Mouse (Mus musculus) frontal cortex, postnatal 25 days (tissue): ENCODE results near the gene Alb.

Source experiments
- DNase-seq, 2 experiments: peaks; one replicate each; pipeline ENCODE4 v3.0.0; 2022; ENCODE audit warnings: low spot score in 2 of 2

Alb gene

DNA sequence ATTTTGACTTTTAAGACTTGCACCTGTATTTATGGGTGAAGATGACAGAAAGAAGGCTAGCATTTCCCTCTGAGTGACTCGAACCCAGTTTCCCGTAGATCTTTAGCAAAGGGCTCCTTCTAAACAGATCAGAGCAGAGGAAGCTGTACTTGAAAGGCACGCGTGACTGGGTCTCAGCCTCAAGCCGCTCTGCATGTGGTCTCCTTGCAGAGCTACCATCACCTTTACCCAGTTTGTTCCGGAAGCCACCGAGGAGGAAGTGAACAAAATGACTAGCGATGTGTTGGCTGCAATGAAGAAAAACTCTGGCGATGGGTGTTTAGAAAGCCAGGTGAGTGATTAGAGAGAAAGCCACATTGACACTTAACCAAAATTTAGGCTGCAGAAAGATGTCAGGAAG is 31.7 kb downstream of the Alb start:
- no peak for DNase-seq

DNA sequence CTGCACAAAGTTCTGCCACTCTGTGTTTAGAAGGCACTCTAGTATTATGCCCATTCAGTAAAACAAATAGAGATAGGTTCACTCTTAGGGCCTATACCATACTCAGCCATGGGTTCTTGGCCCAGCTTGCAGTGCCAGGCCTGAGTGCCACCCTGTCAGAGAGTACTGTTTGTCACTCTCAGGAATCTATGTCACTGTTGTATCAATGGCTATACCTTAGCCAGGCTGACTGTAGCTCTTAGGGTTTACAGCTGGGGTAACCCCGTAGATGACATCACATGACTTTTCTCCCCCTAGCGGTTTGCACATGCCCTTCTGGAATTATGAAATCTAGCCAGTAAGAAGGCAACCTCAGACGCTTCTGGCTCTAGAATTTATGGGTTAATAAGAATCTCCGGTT is 33.6 kb downstream of the Alb start:
- DNase-seq, result no peak

DNA sequence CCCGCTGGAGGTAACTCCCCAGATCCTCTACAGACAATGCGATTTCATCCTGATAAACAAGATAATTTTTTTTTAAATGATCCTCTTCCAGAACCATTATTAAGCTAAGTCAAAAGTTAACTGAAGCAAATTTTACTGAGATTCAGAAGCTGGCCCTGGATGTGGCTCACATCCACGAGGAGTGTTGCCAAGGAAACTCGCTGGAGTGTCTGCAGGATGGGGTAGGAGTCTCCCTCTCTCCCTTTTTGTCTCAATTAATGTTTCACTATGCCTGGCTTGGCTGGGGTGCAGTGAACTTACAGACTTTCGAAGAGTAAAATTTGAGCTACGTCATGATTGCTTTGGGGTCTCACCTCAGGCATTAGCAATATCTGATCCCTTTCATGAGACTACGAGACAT is 38.8 kb downstream of the Alb start:
- DNase-seq, result no peak

DNA sequence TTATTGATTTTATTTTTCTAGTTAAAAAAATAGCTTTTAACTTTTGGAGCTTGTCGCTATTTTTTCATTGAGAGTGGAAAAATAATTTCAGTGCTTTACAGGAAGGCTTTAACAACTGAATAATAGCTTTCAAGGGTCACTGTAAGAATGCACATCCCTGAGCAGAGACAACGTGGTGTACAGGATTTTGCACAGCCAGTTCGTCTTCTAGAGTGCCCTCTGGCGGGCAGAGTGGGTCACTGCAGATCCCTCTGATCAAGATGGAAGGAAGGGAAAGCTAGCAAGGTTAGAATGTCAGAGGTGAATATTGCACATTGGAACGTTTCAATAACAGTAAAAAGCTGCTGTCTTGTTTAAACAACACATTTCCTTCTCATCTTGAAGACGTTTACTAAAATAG is 40.0 kb downstream of the Alb start:
- peak; percentile 71 to 74 for DNase-seq

DNA sequence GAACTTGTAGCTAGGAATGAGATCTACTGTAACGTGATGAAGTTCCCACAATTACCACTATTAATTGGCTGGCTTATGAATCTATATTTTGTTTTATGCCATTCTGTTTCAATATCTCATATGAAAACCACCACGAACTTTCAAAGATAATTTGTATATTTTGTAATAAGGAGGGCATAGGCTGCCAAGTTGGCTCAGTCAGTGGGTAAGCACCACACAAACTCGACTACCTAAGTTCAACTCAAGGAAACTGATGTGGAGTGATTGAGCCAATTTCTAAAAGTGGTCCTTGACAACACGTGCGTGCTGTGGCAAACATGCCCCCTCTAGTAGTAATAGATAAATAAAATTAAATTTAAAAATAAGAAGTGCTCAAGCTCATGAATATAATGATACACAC is 41.1 kb downstream of the Alb start:
- no peak for DNase-seq

DNA sequence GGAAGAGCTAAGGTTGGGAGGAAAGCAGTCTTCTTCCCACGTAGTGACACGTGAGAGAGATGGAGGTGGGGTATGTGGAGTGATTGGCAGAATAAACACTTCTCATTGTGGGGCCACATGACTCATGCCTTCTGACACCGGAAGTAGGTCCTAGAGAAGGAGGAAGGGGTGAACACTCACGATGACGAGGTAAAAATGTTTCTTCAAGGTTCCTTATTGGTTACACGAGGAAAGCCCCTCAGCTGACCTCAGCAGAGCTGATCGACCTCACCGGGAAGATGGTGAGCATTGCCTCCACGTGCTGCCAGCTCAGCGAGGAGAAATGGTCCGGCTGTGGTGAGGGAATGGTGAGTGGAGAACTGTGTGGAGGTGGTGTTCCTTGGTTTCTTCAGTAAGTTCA is 44.0 kb downstream of the Alb start:
- DNase-seq, result no peak

DNA sequence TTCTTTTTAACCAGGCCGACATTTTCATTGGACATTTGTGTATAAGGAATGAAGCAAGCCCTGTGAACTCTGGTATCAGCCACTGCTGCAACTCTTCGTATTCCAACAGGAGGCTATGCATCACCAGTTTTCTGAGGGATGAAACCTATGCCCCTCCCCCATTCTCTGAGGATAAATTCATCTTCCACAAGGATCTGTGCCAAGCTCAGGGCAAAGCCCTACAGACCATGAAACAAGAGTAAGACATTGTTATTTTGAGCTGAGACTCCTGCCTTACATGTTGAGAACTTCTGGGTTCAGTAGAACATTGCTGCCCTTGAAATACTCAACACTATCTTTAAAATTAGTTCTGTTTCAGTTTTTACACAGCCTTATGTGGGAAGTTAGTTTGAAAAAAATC is 45.8 kb downstream of the Alb start:
- no peak for DNase-seq

DNA sequence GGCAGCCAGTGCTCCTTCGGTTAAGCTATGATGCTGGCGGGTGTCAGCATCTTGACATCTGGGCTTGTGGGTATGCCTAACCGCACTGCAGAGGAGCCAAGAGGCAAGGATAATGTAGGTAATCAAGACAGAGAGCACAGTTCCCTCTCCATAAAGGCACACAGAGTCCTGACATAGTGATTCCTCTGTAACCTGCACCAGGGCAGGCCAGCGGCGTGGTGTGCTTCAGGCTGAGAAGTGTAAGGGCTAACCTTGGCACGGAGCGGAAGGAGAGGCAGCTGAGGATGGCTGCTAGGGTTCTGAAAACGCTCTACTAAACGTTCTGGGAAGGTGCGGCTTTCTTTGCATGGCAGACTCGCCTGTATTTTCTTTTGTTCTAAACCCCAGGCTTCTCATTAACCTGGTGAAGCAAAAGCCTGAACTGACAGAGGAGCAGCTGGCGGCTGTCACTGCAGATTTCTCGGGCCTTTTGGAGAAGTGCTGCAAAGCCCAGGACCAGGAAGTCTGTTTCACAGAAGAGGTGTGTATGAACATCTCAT is 46.8 kb downstream of the Alb start:
- no peak for DNase-seq

DNA sequence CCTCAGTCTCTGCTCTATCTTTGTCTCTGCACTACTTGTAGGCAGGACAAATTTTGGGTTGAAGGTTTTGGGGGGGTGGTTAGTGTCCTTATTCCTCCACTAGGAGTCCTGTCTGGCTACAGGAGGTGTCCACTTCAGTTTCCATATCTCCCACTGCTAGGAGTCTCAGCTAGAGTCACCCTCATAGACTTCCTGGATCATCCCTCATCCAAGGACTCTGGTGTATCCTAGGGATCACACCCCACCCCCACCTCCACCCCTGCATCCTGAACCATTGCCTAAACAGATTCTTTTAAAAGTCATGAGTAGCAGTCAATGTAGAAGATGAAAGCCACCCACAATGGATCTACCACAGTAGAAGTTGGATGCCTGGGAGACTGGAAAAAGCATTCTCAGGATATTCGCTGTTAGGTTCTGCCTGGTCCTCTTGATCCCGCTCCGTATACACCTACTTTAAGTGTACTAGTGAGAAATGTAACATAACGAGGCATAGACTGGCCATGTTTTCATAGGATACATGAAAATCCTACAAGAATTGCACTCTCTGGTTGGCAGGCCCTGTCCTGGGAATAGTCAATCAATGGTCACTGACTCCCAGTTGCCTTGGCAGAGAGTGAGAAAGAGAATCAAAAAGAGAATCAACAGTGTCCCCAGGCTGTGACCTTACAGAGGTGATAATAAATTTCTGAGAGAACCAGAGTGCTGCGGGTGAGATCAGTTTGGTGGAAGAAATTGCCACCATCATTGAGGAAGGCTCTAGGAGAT is 49.3 kb downstream of the Alb start:
- no peak for DNase-seq

DNA sequence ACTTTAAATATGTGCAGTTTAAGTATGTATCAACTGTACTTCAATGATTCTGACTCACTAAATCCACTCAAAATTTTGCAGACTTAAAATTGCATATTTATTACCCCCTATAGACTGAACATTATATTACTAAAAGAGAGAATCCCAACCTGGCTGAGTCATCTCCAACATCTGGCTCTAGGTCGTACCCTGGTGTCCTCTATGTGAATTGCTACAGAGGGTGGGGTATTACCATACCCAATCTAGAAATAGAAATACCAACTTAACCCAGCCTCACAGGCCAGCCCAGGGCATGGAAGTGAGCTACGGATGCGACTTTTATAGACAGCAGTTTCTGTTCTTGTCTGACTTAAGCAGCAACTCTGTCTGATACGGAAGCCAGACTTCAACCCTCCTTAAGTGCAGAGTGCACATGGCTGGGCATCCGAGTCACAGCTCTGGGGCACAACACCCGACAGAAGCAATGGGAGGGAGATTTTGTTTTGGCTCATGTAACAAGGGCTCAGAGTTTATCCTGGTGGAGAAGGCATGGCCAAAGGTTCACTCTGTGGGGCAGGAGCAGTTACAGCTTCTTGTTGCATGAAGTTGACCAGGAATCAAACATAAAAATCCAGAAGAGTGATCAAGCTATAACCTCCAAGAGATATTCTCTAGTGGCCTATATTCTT is 51.7 kb downstream of the Alb start:
- no peak for DNase-seq

DNA sequence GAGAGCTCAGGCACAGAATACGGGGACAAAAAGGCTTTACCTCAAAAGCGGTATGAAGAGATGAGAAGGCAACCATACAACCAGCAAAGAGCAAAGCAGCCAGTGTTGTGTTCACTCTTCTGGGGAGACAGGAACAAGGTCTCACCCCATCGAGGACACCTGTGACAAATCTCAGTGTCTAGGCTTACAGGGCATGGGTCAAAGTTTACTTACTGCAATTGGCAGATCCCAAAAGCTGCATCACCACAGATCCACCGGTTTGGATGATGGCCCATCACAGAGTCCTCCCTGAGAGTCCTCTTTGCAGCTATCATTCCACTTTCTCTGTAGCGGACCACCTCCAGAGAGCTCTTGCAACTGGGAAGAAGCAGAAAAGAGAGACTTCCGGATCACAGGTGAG is 54.9 kb downstream of the Alb start:
- no peak for DNase-seq

DNA sequence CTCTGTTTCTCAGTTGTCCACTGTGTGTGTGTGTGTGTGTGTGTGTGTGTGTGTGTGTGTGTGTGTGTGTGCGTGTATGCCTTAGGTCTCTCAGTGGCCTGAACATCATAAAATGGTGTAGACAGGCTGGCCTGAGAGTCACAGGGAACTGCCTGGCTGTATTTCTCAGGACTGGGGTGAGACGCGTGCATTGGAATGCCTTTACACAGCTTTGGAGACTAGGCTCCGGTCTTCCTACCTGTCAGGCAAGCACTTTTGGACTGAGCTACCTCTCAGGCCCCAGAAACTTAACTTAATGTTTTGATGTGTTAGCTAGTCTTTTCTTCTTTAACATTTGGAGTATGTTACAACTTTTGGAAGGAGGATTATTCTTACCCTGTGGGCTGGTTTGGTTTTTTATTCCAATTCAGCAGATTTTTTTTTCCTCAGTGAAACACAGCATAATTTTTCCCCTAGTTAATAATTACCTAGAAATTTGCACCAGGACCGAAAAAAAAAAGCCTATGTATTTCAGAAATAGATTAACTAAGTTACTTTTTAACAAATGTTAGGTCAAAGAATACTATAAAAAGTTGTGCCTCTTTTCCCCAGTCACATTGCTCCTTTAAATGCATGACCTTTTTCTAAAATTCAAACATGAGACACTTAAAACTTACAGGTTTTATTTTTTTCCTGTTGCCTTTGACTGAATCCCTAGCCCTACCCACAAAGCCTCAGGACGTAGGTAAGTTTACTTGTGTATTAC is 57.8 kb downstream of the Alb start, which contains the start of gene Afm:
Gene Afm, plus strand, starts transcription at position 577 of the 745 bp plus-strand sequence.
- DNase-seq, result no peak
